Mouse (Mus musculus) hindbrain, embryonic 13.5 days (tissue): ENCODE measurements around the gene Med21. TPM values are rescaled to one million over a fixed set of nuclear protein-coding genes. Genes with fewer than 3 reads are reported as not detected.

Source experiments
- ATAC-seq: fragments of 200-750 bp; cut with Nextera tagmentation; 2 replicates; pipeline ENCODE4 v1.8.0; 2017; ENCODE audit warnings: moderate TSS enrichment; ENCODE audit not compliant: low FRiP score
- H3K27ac ChIP-seq: fragments of 300-500 bp; sonication (generic); 2 replicates; pipeline ENCODE4 v1.5.1; 2015; ENCODE audit warnings: inconsistent platforms, mild to moderate bottlenecking, moderate library complexity
- H3K27me3 ChIP-seq: fragments of 300-500 bp; sonication (generic); 2 replicates; pipeline ENCODE4 v1.6.1; 2015; ENCODE audit warnings: mild to moderate bottlenecking, inconsistent platforms
- H3K36me3 ChIP-seq: fragments of 300-500 bp; sonication (generic); 2 replicates; pipeline ENCODE4 v1.6.1; 2015; ENCODE audit warnings: mild to moderate bottlenecking, inconsistent platforms
- H3K4me1 ChIP-seq: fragments of 300-500 bp; sonication (generic); replicated peaks from 2 replicates; pipeline ENCODE4 v1.6.1; 2015; ENCODE audit warnings: inconsistent platforms
- H3K4me2 ChIP-seq: fragments of 300-500 bp; sonication (generic); 2 replicates; pipeline ENCODE4 v1.6.1; 2015; ENCODE audit warnings: inconsistent platforms, mild to moderate bottlenecking, moderate library complexity
- H3K4me3 ChIP-seq: fragments of 300-500 bp; sonication (generic); 2 replicates; pipeline ENCODE4 v1.5.1; 2015; ENCODE audit warnings: mild to moderate bottlenecking, inconsistent platforms
- H3K9ac ChIP-seq: fragments of 300-500 bp; sonication (generic); 2 replicates; pipeline ENCODE4 v1.6.1; 2015; ENCODE audit warnings: mild to moderate bottlenecking, inconsistent platforms
- H3K9me3 ChIP-seq: fragments of 300-500 bp; sonication (generic); 2 replicates; pipeline ENCODE4 v1.6.1; 2016; ENCODE audit warnings: inconsistent platforms
- WGBS: fragments of 180-500 bp; shearing (Covaris S2); methylation state at CpG from one replicate; pipeline ENCODE4 v1.1.7; 2015; 5-methylcytosine and 5-hydroxymethylcytosine counted together
- polyA plus RNA-seq: library from polyadenylated mRNA; unstranded; fragments of >200 nt; fragmentation: Nextera tagmentation; extraction: Ambion mirVana; gene quantifications from 2 replicates; pipeline ENCODE4 v1.2.1, GENCODE M21; 2015

The Med21 gene
- polyA plus RNA-seq: 113 and 119 TPM in 2 replicates

DNA sequence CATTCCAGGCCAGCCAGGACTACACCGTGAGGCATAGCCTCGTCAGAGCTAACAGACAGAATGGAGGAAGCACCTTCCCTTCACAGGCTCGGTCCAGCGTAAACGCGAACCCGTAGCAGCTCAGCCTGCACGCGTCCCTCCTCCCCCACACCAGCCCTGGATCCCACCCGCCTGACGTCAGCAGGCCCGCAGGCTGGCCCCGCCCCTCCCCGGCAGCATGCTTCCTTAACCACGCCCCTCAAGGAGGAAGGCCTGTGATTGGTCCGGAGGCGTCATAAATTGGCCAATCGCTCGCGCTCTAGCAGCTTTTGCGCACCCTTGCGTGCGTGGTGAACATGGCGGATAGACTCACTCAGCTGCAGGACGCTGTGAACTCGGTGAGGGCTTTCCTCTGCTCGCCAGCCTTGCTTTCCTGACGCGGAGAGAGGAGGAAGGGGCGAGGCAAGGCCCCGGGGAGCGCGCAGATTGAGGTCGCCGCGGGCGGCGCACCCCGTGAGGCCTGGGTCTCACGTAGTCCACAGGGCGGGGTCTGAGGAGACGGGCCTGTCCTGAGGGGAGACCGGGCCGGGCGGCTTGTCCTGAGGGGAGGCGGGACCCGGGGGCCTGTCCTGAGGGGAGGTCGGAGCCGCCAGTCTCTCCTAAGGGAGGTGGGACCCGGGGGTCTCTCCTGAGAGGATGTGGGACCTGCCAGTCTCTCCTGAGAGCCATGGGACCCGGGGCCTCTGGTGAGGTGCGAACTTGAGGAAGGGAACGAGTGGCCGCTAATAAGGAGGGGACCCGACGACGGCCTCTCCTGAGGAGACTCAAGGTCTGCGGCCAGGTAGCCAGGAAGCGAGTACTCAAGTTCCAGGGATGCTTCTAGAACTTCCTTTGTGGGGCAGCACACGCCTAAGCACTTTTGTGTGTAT lies at the start of gene Med21, which contains the start of gene Tm7sf3:
Gene Med21 (plus strand): TSS at position 272 of the 908 bp plus-strand sequence.
Gene Tm7sf3 (minus strand): TSS at position 549 of the 908 bp plus-strand sequence.
- H3K4me3 ChIP-seq: peak within 1 kb of the TSS; percentile 82
- H3K9ac ChIP-seq: peak within 1 kb of the TSS; percentile 90
- peak within 1 kb of the TSS; percentile 70 for H3K4me2 ChIP-seq
- no peaks in the 10 kb centered on the region for H3K9me3 ChIP-seq
- H3K4me1 ChIP-seq: peaks cover 8% of the 10 kb centered on the region
- peak; percentile 98 for ATAC-seq
- H3K36me3 ChIP-seq: no peaks in the 10 kb centered on the region
- WGBS: under 1% methylated on average over 60 of the region's 60 CpGs
- no peaks in the 10 kb centered on the region for H3K27me3 ChIP-seq
- H3K27ac ChIP-seq: peak within 1 kb of the TSS; percentile 89

DNA sequence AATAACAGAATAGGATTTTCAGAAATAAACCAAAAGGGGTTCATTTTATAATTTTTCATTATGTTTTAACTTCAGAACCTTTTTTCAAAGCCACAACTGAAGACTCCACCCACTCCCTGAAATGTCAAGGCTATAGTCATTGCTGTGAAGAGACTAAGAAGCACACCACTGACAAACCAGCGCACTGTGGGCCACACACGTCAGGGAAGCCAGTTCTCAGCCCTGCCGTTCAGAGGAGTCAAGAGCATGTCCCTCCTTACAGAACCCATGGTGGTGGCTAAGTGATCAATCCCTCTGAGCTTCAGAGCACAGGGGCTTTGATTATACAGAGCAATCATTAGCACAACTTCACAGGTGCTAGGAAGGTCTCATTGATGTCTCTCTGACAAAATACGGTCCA lies 39.7 kb upstream of the Med21 start:
- Histone ChIP-seq H3K4me1 (no peaks in the 10 kb centered on the region), H3K27me3 (no peaks in the 10 kb centered on the region), H3K27ac (no peak overlapping the region), H3K9ac (no peak overlapping the region), H3K36me3 (peaks cover 77% of the 10 kb centered on the region), H3K4me2 (no peak overlapping the region), H3K4me3 (no peak overlapping the region), H3K9me3 (no peaks in the 10 kb centered on the region)
- 88% methylated on average over 4 of the region's 4 CpGs for WGBS
- no peak for ATAC-seq

DNA sequence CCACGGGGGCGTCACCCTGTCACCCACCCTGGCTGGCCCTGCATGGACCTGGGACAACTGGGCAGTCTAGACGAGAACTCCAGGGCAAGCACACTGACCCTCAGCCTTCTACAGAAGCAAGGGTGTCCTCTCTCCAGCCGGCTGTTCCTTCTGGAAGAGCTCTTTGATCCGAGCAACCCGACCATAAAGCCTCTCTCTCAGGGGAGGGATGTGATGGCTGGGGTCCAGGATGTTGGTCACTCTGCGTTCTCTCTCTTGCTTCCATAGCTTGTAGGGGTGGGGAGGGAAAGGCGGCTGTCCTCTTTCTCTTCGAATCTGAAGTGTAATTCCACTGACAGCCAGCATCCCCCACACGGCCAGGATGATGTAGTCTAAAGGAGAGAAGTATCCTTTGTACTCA lies 38.7 kb upstream of the Med21 start:
- peaks cover 77% of the 10 kb centered on the region for H3K36me3 ChIP-seq
- H3K27ac ChIP-seq: no peak overlapping the region
- H3K4me1 ChIP-seq: no peaks in the 10 kb centered on the region
- no peak overlapping the region for H3K4me3 ChIP-seq
- H3K4me2 ChIP-seq: no peak overlapping the region
- 81% methylated on average over 10 of the region's 10 CpGs for WGBS
- ATAC-seq: no peak
- no peaks in the 10 kb centered on the region for H3K9me3 ChIP-seq
- H3K9ac ChIP-seq: no peak overlapping the region
- no peaks in the 10 kb centered on the region for H3K27me3 ChIP-seq

DNA sequence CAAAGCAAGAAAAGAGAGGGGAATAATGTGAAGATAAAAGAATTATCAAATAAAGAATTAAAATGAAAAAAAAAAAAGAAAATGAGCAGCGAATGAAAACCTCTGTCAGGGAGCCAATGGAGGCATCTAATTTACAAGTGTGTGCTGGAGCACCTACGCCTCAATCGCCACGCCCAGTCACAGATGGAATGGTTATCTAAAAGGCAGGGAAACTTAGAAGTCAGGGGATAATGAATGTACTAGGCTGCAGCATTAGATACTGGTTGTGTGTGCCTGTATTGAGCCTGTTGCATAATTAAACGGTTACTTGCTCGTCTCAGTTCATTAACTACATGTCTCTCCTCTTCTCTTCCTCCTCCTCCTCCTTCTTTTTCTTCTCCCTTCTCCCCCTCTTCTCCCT lies 31.0 kb upstream of the Med21 start:
- Histone ChIP-seq H3K36me3 (peaks cover 76% of the 10 kb centered on the region), H3K27ac (no peak overlapping the region), H3K4me1 (no peaks in the 10 kb centered on the region), H3K9ac (no peak overlapping the region), H3K27me3 (no peaks in the 10 kb centered on the region), H3K4me3 (no peak overlapping the region), H3K9me3 (no peaks in the 10 kb centered on the region), H3K4me2 (no peak overlapping the region)
- no peak for ATAC-seq
- WGBS: 86% methylated on average over 6 of the region's 6 CpGs

DNA sequence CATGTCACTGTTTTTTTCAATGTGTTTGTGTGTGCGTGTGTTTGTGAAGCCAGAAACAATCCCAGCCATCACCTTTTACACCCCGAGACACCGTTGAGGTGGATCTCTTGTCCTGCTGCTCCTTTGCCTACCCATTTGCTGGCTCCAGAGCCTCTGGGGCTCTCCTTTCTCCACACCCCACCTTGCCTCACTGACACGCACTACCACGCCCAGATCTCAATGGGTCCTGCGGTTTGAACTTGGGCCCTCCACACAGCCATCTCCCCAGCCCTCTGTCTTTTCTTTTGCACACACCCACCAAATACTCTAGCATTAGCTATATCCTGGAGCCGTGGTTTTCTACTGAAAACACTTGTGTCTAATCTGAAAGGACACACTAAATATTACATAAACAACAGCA lies 30.4 kb upstream of the Med21 start:
- no peak overlapping the region for H3K27ac ChIP-seq
- no peak for ATAC-seq
- no peak overlapping the region for H3K4me2 ChIP-seq
- no peak overlapping the region for H3K4me3 ChIP-seq
- peaks cover 76% of the 10 kb centered on the region for H3K36me3 ChIP-seq
- H3K9me3 ChIP-seq: no peaks in the 10 kb centered on the region
- no peak overlapping the region for H3K9ac ChIP-seq
- H3K27me3 ChIP-seq: no peaks in the 10 kb centered on the region
- H3K4me1 ChIP-seq: no peaks in the 10 kb centered on the region
- WGBS: 95% methylated on average over 7 of the region's 7 CpGs

DNA sequence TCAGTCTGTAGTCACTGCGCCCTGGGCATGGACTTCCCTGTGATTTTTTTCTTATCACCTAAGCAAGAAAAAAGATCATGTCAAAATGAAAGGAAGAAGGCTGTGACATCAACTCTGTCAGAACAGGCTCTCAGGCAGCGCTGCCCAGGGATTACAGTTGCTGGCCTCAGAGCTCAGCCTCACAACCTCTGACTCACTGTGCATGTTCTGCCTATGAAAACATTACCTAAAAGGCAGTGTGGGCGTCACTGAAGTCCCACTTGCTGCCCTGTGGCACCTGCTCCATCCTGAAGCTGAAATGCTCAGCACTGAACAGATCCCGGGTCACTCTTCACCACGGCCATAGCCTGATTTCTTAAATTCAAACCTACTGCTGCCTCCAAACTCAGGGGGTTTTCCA lies 29.6 kb upstream of the Med21 start:
- ATAC-seq: no peak
- Histone ChIP-seq H3K4me3 (no peak overlapping the region), H3K9ac (no peak overlapping the region), H3K27ac (no peak overlapping the region), H3K36me3 (peaks cover 80% of the 10 kb centered on the region), H3K4me2 (no peak overlapping the region), H3K27me3 (no peaks in the 10 kb centered on the region), H3K4me1 (no peaks in the 10 kb centered on the region), H3K9me3 (no peaks in the 10 kb centered on the region)
- 95% methylated on average over 5 of the region's 5 CpGs for WGBS

DNA sequence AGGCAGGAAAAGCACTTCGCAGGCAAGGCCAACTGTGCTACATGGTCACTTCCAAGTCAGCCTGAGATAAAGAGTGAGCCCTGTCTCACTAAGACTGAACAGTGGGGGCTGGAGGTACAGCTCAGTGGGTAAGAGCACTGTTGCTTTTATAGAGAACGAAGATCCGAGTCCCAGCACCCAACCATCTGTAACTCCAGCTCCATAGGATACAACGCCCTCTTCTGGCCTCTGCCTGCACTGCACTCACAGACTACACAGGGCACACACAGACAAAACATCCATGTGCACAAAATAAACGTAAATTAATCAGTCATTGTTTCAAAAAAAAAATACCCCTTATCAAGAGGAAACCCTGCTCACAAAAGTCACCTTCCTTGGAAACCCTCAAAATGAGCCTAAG lies 28.4 kb upstream of the Med21 start:
- Histone ChIP-seq H3K36me3 (peaks cover 86% of the 10 kb centered on the region), H3K9ac (no peak overlapping the region), H3K4me2 (no peak overlapping the region), H3K27me3 (no peaks in the 10 kb centered on the region), H3K9me3 (no peaks in the 10 kb centered on the region), H3K27ac (no peak overlapping the region), H3K4me1 (no peaks in the 10 kb centered on the region), H3K4me3 (no peak overlapping the region)
- ATAC-seq: no peak
- 96% methylated on average over 5 of the region's 5 CpGs for WGBS

DNA sequence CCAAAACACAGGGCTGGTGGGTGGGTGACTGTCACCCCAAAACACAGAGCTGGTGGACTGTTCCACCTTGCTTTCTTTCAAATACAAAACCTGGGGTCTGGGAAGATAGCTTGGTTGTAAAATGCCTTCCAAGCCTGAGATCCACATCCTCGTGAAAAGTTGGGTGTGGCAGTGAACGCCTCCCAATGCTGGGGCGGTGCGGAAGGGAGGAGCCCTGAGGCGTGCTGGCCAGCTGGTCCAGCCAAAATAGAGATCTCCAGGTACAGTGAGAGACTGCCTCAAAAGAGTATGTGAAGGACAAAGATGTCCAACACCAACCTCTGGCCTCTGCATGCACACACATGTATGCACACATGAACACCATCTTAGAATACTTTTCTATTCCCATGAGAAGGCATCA lies 27.8 kb upstream of the Med21 start:
- H3K4me3 ChIP-seq: no peak overlapping the region
- no peaks in the 10 kb centered on the region for H3K9me3 ChIP-seq
- H3K9ac ChIP-seq: no peak overlapping the region
- WGBS: 96% methylated on average over 5 of the region's 5 CpGs
- no peaks in the 10 kb centered on the region for H3K4me1 ChIP-seq
- peaks cover 83% of the 10 kb centered on the region for H3K36me3 ChIP-seq
- no peaks in the 10 kb centered on the region for H3K27me3 ChIP-seq
- H3K4me2 ChIP-seq: no peak overlapping the region
- no peak overlapping the region for H3K27ac ChIP-seq
- ATAC-seq: no peak

DNA sequence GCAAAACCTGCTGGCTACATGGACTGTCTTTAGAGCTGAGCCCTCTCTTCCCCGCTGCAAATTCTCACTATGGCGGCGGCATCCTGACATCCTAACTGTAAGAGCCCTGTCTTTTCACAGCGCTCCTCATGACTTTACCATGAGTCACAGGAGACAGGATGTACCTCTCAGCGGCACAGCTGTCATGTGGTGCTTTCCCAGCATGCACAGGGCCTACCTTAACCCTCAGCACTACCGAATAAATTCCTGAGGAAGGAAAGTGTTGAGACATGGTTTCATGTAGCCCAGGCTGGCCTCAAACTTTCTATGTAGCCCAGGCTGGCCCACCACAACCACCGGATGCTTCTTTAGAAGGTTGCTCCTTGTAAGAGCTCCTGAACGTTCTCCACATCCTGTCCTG lies 26.5 kb upstream of the Med21 start:
- ATAC-seq: no peak
- 96% methylated on average over 8 of the region's 8 CpGs for WGBS
- H3K9me3 ChIP-seq: no peaks in the 10 kb centered on the region
- no peaks in the 10 kb centered on the region for H3K4me1 ChIP-seq
- H3K27me3 ChIP-seq: no peaks in the 10 kb centered on the region
- no peak overlapping the region for H3K27ac ChIP-seq
- H3K4me2 ChIP-seq: no peak overlapping the region
- no peak overlapping the region for H3K9ac ChIP-seq
- no peak overlapping the region for H3K4me3 ChIP-seq
- H3K36me3 ChIP-seq: peaks cover 82% of the 10 kb centered on the region

DNA sequence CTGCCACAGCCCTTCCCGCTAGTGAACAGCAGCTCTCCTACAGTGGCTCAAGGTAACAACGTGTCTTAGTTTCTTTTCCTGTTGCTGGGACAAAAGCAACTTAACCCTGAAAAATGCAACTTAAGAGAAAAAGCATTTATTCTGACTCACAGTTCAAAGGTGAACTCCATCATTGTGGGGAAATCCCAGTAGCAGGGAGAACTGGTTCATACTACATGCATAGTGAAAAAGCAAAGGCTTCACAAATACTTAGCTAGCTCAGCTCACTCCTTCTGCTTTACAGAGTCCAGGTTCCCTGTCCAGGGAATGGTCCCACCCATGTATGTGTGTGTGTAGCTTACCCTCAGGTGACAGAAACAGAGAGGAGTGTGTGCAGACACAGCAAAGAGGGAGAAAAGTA lies 25.7 kb upstream of the Med21 start:
- Histone ChIP-seq H3K27ac (no peak overlapping the region), H3K9ac (no peak overlapping the region), H3K4me1 (no peaks in the 10 kb centered on the region), H3K4me2 (no peak overlapping the region), H3K36me3 (peaks cover 82% of the 10 kb centered on the region), H3K4me3 (no peak overlapping the region), H3K27me3 (no peaks in the 10 kb centered on the region), H3K9me3 (no peaks in the 10 kb centered on the region)
- WGBS: 92% methylated on average over 2 of the region's 2 CpGs
- no peak for ATAC-seq

DNA sequence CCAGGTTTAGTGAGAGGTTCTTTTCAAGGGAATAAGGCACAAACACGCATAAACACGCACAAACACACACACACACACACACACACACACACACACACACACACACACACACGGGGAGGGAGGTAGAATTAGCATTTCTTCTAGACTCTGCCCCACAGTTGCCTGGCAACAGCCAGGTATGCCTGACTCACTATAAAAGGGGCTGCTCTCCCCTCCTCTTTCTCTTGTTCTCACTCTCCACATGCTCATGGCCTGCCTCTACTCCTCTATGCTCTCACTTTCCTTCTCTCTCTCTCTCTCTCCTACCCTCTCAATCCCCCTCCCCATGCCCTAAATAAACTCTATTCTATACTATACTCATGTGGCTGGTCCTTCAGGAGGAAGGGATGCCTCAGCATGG lies 14.2 kb upstream of the Med21 start:
- no peaks in the 10 kb centered on the region for H3K9me3 ChIP-seq
- no peak for ATAC-seq
- H3K4me3 ChIP-seq: no peak overlapping the region
- no CpG with 5 or more reads among the region's 3 CpGs for WGBS
- H3K4me2 ChIP-seq: no peak overlapping the region
- no peak overlapping the region for H3K27ac ChIP-seq
- no peaks in the 10 kb centered on the region for H3K27me3 ChIP-seq
- peaks cover 13% of the 10 kb centered on the region for H3K4me1 ChIP-seq
- H3K9ac ChIP-seq: no peak overlapping the region
- H3K36me3 ChIP-seq: peaks cover 12% of the 10 kb centered on the region; the same call in 1 of the 2 replicates

DNA sequence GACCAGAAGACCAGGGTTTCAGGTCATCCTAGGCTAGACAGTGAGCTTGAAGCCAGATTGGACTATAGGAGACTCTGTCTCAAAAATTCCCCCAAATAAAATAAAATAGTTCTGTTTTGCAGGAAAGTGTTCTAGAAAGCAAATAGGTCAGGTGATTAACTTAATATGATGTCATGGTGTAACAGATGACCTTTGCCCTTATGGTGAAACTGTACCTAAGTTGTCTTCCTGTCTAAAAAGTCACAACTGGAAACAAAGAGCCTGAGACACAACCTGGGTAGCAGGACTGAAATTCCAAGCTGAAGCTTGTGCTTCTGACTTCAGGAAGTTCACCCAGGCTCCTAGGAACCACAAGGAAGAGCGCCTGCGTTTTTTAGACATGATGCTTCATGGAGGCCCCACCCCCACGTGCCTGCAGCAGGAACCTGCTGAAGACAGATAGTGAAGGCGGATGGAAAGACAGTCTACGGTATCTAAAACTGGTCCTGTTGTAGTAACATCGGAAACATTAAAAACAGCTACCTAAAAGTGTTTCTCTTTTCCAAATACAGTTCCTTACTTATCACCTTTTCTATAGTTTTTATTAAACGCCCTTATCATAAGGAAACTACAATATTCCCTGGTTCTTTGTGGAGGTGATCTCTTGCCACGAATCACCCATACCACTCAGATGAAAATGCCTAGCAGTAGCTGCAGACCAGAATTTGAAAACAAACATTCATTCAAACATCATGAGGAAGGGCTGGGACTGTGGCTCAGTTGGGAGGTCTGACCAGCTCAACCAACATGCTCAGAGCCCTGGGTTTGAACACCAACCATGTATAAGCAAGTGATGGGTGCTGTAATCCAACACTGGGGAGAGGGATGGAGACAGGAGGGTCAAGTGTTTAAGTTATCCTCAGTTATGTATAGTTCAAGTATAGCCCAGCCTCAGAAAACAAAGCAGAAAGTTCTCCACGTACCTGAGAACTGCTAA lies 12.3 kb upstream of the Med21 start:
- no peaks in the 10 kb centered on the region for H3K9me3 ChIP-seq
- no peaks in the 10 kb centered on the region for H3K27me3 ChIP-seq
- ATAC-seq: no peak
- H3K36me3 ChIP-seq: no peaks in the 10 kb centered on the region
- WGBS: 84% methylated on average over 9 of the region's 9 CpGs
- H3K4me3 ChIP-seq: no peak overlapping the region
- H3K9ac ChIP-seq: no peak overlapping the region
- H3K4me2 ChIP-seq: no peak overlapping the region
- H3K4me1 ChIP-seq: peaks cover 21% of the 10 kb centered on the region
- H3K27ac ChIP-seq: no peak overlapping the region
